Mouse (Mus musculus) liver, embryonic 13.5 days (tissue): ENCODE results near the gene Tbx19. TPM values are rescaled to one million over a fixed set of nuclear protein-coding genes. Genes with fewer than 3 reads are reported as not detected.

Experiments
- polyA plus RNA-seq: library from polyadenylated mRNA; unstranded; fragments of >200 nt; fragmentation: Nextera tagmentation; extraction: Ambion mirVana; gene quantifications from 2 replicates; pipeline ENCODE4 v1.2.1, GENCODE M21; 2015

Gene Tbx19
- polyA plus RNA-seq, 1 experiment from 2014 or later = 0.03 TPM

Other genes starting within 250 kb of the Tbx19 start
- gene Xcl1, start 225.2 kb downstream of the Tbx19 start, polyA plus RNA-seq = not detected in 2 replicates
- gene Sft2d2, start 33.7 kb upstream of the Tbx19 start, polyA plus RNA-seq = 5.7 and 7.0 TPM in 2 replicates
- 52.0 and 60.1 TPM in 2 replicates for gene Tiprl, start 76.2 kb upstream of the Tbx19 start, polyA plus RNA-seq
- 0.07 TPM in 2 replicates for gene Gpr161, start 135.0 kb upstream of the Tbx19 start, polyA plus RNA-seq